Mouse (Mus musculus): ENCODE results near the gene 1700037C18Rik.

1700037C18Rik gene

DNA sequence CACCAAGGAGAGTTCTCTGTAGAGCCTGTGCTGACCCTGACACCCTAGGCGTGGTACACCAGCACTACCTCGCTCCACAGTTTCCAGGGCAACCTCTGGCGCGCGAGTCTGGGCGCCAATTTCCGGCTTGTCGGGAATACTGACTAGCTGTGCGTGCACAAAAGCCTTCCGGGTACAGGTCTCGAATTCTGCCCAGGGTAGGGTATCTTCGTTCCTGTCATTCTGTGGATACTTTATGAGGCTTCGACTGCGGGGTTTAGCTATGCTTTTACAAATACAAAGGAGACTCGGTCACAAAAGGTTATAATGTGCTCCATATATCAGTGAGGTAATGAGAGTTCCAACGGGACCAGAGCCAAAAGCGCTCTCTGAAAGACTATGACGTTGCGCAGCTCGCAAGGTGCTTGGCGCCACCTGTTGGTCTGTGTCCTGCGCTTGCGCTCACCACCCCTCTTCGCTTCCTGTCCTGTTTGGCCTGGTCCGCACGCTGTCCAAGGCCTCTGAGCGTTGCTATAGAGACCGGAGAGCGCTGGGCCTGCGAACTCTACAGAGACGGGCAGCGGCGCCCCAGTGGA is at the start of gene 1700037C18Rik, which contains the start of gene Cluap1:
1700037C18Rik (minus strand) TSS at position 153 of the 575 bp plus-strand sequence.
Cluap1 (plus strand) TSS at position 265 of the 575 bp plus-strand sequence.
- in situ Hi-C loops (cut with MboI, MseI) = loop anchor here (5.0 kb wide), 2 partner anchors 61 to 94 kb away; partner anchors contain the start of genes Slx4 and Zfp174

DNA sequence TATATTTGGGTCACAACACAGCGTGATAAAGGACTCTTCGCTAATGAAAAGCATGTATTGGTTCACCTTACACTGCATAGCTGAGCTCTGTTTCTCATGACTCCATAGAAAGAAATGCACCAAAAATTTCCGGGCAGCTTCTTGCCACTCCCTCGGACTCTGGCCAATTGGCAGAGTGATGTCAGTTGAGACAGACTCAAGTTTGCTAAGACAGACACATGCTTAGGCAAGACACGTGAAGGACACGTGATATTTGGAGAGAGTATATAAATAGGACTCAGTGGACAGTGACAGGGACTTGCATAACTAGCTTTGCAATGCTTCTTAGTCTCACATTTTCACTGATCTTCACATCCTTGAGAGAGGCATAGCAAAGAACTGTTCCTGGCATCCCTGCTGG is 47.9 kb upstream of the 1700037C18Rik start:
- in situ Hi-C loops (cut with MboI, MseI) = no loop called here

DNA sequence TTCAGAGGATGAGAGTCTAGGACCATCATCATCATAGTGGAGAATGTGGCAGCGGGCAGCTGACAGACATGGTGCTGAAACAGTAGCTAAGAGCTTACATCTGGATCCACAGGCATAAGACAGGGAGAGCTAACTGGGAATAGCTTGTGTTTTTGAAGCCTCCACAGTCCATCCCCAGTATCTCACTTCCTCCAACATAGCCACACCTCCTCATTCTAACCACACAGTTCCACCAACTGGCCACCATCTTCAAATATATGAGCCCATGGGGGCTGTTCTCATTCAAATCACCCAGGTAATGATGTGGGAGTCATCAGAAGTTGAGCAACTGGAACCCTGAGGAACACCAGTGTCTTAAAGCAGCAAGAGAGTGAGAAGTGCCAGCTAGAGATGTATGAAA is 42.7 kb upstream of the 1700037C18Rik start:
- in situ Hi-C loops (cut with MboI, MseI) = no loop called here

DNA sequence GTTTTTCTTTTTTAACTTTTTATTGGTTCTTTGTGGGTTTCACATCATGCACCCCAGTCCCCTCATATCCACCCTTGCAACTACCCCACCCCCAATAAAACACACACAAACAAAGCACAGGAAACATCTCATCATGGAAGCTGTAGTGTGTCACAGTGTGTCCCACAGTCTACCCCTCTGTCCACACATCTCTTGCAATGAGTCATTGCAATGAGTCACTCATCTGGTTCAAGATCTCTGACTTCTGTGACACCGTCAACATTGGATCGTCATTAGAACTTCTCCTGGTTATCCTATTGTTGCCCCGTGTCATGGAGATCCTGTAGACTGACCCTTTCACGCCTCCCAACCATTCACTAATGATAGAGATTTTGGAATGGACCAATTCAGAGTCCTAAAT is 26.2 kb upstream of the 1700037C18Rik start:
- in situ Hi-C loops (cut with MboI, MseI) = no loop called here

DNA sequence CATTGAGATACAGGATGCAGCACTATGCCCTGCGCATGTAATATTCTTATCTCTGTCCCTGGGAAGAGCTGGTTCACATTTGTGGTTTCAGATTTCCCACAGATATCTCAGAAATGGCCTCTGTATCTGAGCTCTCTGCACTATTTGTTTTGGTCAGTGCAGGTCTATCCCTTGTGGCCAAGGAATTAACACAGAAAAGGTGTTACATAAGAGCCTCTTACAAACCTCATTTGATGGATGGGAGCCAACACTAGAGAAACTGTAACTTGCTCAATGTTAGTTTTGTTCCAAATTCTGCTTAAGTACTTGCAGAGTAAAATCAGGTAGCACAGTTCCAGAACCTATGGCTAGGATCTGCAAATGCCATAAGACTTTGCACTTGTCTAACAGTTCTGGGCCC is 25.6 kb upstream of the 1700037C18Rik start:
- in situ Hi-C loops (cut with MboI, MseI) = no loop called here

DNA sequence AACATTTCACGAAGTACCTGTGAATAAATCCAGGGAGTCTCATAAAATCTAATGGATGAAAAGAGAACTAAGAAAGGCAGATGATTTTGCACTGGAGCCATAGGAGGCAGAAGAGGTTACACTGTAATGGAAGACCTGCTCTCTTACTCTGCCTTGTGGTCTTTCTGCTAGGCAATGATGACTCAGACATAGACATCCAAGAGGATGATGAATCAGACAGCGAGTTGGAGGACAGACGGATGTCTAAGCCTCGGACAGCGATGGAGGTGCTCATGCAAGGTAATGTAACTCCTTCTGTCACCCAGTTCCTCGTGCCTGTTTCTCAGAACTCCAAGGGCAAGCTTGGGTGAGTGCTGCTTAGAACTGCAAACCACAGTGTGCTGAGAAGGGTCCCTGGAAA is 25.0 kb upstream of the 1700037C18Rik start:
- in situ Hi-C loops (cut with MboI, MseI) = no loop called here

DNA sequence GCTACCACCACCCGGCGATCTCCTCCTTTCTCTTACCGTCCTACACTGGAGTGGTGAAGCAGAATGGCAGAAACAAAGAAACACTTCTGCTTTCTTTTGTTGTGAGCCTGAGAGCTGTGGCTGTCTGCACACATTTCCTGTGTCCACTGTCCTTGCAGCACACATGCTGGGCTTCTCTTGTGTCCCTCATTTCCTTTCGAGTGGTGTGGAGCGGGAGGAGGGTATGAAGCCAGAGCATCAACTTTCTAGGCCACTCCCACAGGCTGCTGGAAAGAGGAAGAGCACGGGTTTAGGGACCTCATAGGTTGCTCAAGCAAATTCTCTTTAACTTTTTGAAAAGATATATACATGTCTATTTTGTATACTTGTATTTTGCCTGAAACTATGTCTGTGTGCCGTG is 20.7 kb upstream of the 1700037C18Rik start:
- in situ Hi-C loops (cut with MboI, MseI) = no loop called here

DNA sequence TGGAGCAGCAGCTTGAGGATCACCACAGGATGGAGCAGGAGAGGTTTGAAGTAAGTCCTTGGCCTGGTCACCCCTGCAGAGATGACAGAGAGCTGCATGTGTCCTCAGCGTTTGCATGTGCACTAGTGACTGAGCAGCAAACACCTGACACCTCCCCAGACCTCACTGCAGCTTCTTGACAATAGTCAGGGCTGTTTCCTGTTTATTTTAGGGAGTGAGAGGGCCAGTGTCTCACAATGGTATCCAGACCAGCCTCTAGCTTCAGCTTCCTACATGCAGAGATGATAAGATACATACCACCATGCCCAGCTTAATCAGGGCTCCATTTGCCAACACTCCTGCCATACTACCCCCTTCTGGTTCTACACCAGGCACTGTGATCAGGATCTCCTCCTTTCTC is 20.1 kb upstream of the 1700037C18Rik start:
- in situ Hi-C loops (cut with MboI, MseI) = no loop called here

DNA sequence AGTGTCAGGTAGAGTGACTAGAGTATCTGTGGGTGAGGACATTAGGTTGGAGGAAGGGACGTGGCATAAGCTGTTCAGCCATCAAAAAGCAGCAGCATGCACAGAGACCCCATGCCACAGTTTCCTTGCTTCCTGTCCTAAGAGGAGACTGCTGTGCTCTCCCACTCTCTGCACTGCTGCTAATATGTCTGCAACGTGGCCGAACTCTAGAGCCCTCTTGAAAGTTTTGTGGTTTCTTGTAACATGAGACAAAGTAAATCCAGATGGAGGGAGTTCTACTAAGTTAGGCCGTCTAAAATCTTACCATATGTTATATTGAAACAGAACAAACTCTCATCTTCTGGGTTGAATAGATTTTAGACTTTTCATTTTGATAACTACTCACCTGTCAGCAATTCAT is 15.5 kb upstream of the 1700037C18Rik start:
- in situ Hi-C loops (cut with MboI, MseI) = no loop called here

DNA sequence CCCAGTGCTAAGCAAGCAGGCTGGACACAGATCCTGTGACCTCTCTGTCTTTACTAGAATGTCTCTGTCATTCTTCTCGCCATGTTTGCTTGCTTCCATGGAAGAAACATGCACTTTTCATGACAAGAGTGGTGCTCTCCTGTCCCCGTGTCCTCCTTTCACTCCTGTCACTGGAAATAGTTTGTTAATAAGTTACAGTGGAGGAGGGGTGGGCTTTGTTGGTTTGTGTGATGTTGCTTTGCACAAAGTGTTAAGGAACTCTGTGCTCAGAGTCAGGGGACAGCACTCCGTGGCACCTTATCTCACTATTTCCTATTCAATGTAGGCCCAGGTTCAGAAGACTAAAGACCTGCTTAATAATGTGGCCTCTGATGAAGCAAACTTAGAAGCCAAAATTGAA is 15.0 kb upstream of the 1700037C18Rik start:
- in situ Hi-C loops (cut with MboI, MseI) = no loop called here

DNA sequence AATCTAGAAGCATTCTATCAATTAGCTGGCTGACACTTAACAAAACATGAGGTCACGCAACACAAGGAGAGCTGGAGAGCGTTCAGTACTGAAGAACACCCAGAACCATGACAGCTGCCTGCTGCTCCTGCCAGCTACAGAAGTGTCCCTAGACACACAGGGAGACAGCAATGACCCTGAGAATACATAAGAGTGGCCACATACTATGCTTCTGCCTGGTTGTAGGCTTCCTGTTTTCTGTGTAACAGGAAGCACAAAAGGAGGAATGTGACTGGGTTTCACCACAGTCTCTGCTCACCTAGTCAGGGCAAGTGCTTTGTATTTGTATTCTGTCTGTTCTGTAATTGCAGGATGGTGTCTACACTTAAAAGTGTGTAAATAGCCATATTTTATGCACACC is 12.3 kb upstream of the 1700037C18Rik start:
- in situ Hi-C loops (cut with MboI, MseI) = no loop called here

DNA sequence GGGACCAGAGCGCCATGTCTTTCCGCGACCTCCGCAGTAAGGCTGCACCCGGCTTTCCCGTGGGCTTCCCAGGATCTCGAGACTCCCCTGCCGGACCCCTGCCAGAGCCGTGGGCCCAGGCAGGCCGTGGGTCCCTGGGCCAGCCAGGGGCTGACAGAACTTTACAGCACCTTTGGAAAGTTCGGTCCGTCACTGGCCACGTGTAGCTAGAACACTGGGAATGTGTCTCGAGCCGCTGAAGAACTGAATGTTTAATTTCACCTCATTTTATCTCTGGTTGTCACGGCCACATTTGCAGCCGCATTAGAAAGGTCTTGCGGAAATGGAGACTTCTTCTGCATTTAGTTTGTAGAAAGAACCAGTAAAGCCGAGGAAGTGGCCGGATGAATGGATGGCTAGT is 629 bp upstream of the 1700037C18Rik start:
- in situ Hi-C loops (cut with MboI, MseI) = loop anchor here (5.0 kb wide), 2 partner anchors 62 to 93 kb away; partner anchors contain the start of genes Slx4 and Zfp174

DNA sequence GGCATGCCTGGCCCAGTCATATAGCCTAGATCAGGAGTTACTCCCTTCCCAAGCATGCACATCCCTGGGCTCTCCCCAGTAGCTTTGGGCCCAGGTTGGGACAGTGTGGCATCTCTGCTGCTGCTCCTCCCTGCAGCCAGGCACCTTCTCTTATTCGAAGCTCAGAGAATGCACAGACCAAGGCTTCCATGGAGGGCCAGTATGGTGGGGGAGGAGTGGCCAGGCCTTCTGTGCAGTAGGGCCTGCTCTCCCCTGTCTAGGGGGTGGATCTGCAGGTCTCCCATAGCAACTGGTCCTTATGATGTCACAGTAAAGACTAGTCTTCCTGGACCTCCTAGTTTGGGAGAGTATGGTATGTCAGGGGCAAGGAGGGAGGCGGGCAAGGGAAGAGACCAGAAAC is 1.0 kb downstream of the 1700037C18Rik start:
- in situ Hi-C loops (cut with MboI, MseI) = loop anchor here (5.0 kb wide), 2 partner anchors 60 to 95 kb away; partner anchors contain the start of genes Slx4 and Zfp174

DNA sequence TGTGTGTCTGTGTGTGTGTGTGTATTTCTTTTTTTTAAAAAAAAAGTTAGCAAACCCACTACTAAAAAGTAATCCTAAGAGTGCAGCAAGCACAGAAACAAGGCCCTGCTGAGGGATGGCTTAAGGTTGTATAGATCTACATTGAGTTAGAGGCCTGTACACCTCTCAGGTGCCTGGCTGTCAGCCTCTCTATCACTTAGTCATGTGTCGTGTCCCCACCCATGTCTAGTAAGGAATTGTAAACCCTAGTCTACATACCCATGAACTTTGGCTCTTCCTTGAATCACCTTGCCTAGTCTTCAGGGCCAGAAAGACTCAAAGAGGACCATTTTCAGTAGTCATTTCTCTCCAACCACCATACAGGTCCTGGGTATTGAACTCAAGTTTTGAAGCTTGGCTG is 11.9 kb downstream of the 1700037C18Rik start:
- in situ Hi-C loops (cut with MboI, MseI) = no loop called here

DNA sequence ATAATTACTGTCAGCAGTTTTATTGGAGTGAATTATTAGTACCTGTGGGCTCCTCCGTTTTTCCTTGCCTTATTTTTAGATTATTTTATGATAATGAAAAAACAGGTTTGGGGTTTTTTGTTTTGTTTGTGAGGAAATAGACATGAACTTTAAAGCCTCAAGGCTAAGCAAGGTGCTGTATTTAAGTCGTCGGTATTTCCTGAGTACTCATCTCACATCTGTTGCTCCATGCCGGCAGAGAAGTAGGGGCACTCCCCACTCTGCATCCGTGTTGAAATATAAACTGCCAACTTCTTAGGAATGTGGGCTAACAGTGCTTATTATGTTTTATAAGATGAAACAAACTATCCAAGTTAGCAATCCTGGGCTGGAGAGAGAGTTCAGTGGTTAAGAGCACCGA is 12.4 kb downstream of the 1700037C18Rik start:
- in situ Hi-C loops (cut with MboI, MseI) = no loop called here

DNA sequence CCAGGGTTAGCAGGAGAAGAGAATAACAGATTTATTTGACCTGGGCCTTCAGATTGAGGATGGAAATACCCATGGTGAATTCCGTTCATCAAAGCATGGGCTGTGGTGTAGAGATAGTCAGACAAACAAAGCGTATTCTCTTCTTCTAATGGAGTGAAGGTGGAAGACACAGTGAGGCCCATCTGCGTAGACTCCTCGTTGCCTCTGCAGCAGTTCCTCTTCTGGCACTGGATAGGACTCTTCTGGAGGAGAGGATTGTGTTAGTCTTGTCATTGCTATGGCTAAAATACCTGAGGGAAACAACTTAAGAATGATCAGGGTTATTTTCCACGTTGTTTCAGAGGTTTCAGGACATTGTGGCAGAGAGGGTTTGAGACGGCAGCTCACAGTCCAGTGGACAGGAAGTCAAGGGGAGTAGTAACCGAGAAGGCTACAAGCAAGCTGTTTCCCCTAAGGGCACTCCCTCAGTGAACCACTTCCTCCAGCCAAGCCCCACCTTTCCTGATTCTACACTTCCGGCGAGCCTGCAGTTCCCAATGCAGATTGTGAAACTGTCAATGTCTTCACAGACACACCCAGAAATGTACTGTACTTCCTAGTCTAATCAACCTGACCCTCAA is 13.2 kb downstream of the 1700037C18Rik start:
- in situ Hi-C loops (cut with MboI, MseI) = no loop called here

DNA sequence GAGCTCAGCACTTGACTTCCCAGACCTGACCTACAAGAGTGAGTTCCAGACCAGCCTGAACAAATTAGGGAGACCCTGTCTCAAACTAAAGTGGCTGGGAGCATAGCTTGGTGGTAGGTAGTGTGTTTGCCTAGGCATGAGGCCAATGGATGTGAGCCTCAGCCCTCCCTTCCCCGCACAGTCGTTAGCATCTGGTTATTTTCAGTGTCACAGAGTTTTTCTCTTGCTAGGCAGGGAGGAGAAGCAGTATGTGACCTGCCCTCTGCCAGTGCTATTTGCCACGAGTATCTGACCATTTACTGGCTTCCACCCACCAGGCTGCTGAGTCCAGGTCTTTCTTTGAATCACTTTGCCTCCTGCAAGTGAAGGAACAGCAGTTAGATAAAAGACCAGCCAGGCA is 14.8 kb downstream of the 1700037C18Rik start:
- in situ Hi-C loops (cut with MboI, MseI) = no loop called here

DNA sequence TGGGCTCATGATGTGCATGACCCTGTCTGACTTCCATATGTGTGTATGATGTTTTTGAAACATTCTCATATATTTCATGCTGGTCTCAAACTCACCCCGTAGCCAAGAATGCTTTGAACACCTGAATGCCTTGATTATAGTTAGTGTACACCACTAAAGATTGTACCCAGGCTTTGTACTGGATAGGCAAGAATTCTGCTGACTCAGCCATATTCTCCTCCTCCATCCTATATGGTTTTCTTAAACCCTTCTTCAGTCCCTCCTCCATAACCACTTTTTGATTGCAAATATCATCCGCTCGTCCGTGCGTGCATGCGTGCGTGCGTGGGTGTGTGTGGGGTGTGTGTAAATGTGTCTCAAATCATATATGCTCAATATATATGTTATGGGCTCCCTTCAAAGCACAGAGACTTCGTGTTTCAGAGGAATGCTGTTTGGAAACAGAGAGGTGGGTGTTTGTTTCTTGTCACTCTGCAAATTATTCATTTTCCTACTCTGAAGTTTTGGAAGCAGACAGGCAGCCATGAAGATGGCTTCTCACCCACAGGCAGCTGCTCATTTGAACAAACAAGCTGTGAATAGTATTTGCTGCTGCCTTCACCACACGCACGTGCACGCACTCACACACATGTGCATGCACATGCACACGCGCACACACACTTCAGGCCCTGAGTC is 16.7 kb downstream of the 1700037C18Rik start:
- in situ Hi-C loops (cut with MboI, MseI) = no loop called here

DNA sequence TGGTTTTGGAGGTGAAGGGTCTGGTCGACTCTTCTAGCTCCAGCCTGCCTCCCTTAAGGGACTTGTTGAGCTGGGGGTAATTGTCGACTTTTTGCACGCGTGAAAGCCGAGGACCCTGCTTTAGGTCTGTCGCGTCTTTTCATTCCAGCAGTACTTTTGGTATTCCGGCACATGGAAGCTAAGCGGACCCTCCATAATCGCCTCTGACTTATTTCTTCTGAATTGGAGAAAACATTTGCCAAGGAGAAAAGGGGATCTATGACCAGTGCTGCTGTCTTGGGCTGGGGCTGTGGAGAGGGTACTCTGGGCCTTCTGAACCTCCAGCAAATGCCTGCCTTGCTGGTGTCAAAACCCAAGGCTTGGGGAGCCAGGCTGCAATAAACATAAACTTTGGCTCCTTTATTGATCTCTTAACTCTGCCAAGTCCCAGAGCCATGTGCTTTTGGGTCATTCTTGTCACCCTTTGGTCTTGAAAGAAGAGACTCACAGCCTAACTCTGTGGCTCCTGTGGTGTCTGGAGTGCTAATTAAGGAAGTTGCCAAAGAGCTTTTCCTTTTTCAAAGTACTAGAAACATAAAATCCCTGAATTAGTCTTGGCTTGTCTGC is 23.3 kb downstream of the 1700037C18Rik start:
- in situ Hi-C loops (cut with MboI, MseI) = no loop called here

DNA sequence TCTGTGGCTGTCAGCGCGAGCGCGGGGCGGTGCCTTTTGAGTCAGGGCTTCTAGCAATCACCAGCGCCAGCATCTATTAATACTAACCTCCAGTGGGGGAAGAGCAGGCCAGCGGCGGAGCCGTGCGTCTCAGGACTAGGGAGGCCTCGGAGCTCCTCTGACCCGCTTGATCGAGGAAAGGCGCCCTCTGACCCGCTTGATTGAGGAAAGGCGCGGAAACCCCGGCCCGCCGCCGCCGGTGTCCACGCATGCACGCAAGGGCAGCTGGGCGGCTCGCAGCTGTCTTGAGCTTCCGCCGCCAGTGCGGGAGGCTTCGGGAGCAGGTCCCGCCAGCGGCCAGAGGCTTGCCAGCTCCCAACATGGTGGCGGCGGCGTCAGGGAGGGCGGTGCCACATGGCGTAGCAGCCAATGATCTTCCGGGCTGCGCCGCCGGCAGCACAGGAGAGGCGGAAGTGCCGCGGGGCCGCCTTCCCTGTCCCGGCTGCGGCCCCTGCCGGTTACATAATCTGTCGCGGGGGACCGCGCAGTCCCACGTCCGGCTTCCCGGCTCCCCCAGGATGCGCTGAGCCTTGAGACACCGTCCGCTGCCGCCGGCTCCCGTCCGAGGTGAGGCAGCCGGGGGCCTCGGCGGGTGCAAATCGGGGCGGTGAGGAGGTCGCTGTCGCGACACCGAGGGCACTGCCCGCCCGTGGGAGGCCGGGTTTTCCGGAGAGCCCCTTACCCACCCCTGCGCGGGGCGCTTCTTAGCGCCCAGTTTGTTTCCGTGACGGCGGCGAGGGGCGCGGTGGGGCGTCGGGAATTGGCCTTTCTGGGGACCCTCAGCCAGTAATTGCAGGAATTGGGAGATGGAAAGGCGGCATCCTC is 24.1 kb downstream of the 1700037C18Rik start, which contains the start of the genes Zfp597 and Gm20695:
Zfp597 (minus strand) TSS at position 361 of the 864 bp plus-strand sequence.
Gm20695 (plus strand) TSS at position 448 of the 864 bp plus-strand sequence.
- in situ Hi-C loops (cut with MboI, MseI) = loop anchor here (5.0 kb wide), 1 partner anchor 142 kb away; the partner anchor contains the start of gene Zfp263

DNA sequence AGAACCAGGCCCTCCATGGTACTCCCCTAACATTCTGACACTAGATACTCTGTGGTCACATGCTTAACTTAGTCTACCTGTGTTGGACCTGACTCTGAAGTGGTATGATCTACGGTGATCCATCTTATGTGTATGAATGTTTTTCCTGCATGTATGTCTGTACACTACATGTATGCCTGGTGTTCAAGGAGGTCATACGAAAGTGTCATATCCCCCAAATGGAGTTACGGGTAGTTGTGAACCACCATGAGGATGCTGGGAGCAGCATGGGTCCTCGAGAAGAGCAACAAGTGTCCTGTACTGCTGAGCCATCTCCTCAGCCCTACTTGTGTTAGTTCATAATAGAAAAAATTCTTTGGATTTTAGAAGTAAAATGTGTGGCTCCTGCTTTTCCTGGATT is 32.1 kb downstream of the 1700037C18Rik start:
- in situ Hi-C loops (cut with MboI, MseI) = no loop called here
